Mouse (Mus musculus): ENCODE data around the gene Hist1h2bh. TPM values are rescaled to one million over a fixed set of nuclear protein-coding genes. Genes with fewer than 3 reads are reported as not detected.

The Hist1h2bh gene
- polyA plus RNA-seq, 1 experiment from 2014 or later: not detected

- H3K9me3 ChIP-seq (ENCODE audit: control insufficient read depth, low read length): no peaks in the 10 kb centered on the region
- H3K4me3 ChIP-seq (replicated peaks; ENCODE audit: low read length): no peak overlapping the region
- H3K4me2 ChIP-seq (replicated peaks): peak overlapping the region; percentile 24
- ATAC-seq (ENCODE audit: low FRiP score) (no peak), DNase-seq (ENCODE audit: low spot score) (peak; percentile 85)
- H3K9ac ChIP-seq: no peak overlapping the region
- H3K4me1 ChIP-seq (replicated peaks; ENCODE audit: control insufficient read depth, insufficient read depth, low read length): peaks cover 6% of the 10 kb centered on the region
- H3K27ac ChIP-seq: no peak overlapping the region
- H3K27me3 ChIP-seq (ENCODE audit: control insufficient read depth, insufficient read depth, low read length): no peaks in the 10 kb centered on the region
- H3K36me3 ChIP-seq (replicated peaks; ENCODE audit: control insufficient read depth, insufficient read depth): no peaks in the 10 kb centered on the region
- WGBS: 9% methylated on average over 5 of the region's 5 CpGs
Observed at GRCm38 (mm10) chr13:23524654-23525053, 18.5 kb downstream of the Hist1h2bh start.

GRCm38 (mm10) chr13:23523976-23524375 lies 19.2 kb downstream of the Hist1h2bh start:
- H3K4me2 ChIP-seq (replicated peaks): no peak overlapping the region
- WGBS: 38% methylated on average over 5 of the region's 5 CpGs
- H3K4me1 ChIP-seq (replicated peaks; ENCODE audit: control insufficient read depth, insufficient read depth, low read length): peaks cover 3% of the 10 kb centered on the region; the same call in 1 of the 2 replicates
- no peak overlapping the region for H3K9ac ChIP-seq
- no peak for ATAC-seq (ENCODE audit: low FRiP score)
- no peaks in the 10 kb centered on the region for H3K9me3 ChIP-seq (ENCODE audit: control insufficient read depth, low read length)
- H3K4me3 ChIP-seq (replicated peaks; ENCODE audit: low read length): no peak overlapping the region
- DNase-seq (ENCODE audit: low spot score): no peak
- H3K36me3 ChIP-seq (replicated peaks; ENCODE audit: control insufficient read depth, insufficient read depth): no peaks in the 10 kb centered on the region
- no peak overlapping the region for H3K27ac ChIP-seq
- no peaks in the 10 kb centered on the region for H3K27me3 ChIP-seq (ENCODE audit: control insufficient read depth, insufficient read depth, low read length)

GRCm38 (mm10) chr13:23521703-23522102 lies 21.5 kb downstream of the Hist1h2bh start:
- peak overlapping the region; percentile 0; the same call in 1 of the 2 replicates for H3K4me3 ChIP-seq (replicated peaks; ENCODE audit: low read length)
- H3K9me3 ChIP-seq (ENCODE audit: control insufficient read depth, low read length): no peaks in the 10 kb centered on the region
- whole genome bisulfite sequencing: 2% methylated on average over 14 of the region's 14 CpGs
- H3K36me3 ChIP-seq (replicated peaks; ENCODE audit: control insufficient read depth, insufficient read depth): no peaks in the 10 kb centered on the region
- no peak overlapping the region for H3K27ac ChIP-seq
- H3K4me2 ChIP-seq (replicated peaks): peak overlapping the region; percentile 38
- H3K9ac ChIP-seq: no peak overlapping the region
- peak; percentile 79 for DNase-seq (ENCODE audit: low spot score)
- ATAC-seq (ENCODE audit: low FRiP score): no peak
- peaks cover 3% of the 10 kb centered on the region; the same call in 1 of the 2 replicates for H3K4me1 ChIP-seq (replicated peaks; ENCODE audit: control insufficient read depth, insufficient read depth, low read length)
- no peaks in the 10 kb centered on the region for H3K27me3 ChIP-seq (ENCODE audit: control insufficient read depth, insufficient read depth, low read length)

GRCm38 (mm10) chr13:23519416-23519815 lies 23.8 kb downstream of the Hist1h2bh start:
- no peaks in the 10 kb centered on the region for H3K9me3 ChIP-seq (ENCODE audit: control insufficient read depth, low read length)
- H3K27me3 ChIP-seq (ENCODE audit: control insufficient read depth, insufficient read depth, low read length): no peaks in the 10 kb centered on the region
- WGBS: 2% methylated on average over 10 of the region's 10 CpGs
- H3K4me1 ChIP-seq (replicated peaks; ENCODE audit: control insufficient read depth, insufficient read depth, low read length): peaks cover 10% of the 10 kb centered on the region; the same call in 1 of the 2 replicates
- H3K4me2 ChIP-seq (replicated peaks): peak overlapping the region; percentile 89
- peak overlapping the region; percentile 46 for H3K4me3 ChIP-seq (replicated peaks; ENCODE audit: low read length)
- H3K9ac ChIP-seq: no peak overlapping the region
- ATAC-seq (ENCODE audit: low FRiP score) (no peak; the same call in 1 of the 2 replicates), DNase-seq (ENCODE audit: low spot score) (peak; percentile 92)
- H3K27ac ChIP-seq: no peak overlapping the region
- no peaks in the 10 kb centered on the region for H3K36me3 ChIP-seq (replicated peaks; ENCODE audit: control insufficient read depth, insufficient read depth)

GRCm38 (mm10) chr13:23518885-23519284 lies 24.3 kb downstream of the Hist1h2bh start:
- Histone ChIP-seq H3K4me2 (replicated peaks) (peak overlapping the region; percentile 89), H3K9me3 (ENCODE audit: control insufficient read depth, low read length) (no peaks in the 10 kb centered on the region), H3K36me3 (replicated peaks; ENCODE audit: control insufficient read depth, insufficient read depth) (no peaks in the 10 kb centered on the region), H3K4me1 (replicated peaks; ENCODE audit: control insufficient read depth, insufficient read depth, low read length) (peaks cover 10% of the 10 kb centered on the region; the same call in 1 of the 2 replicates), H3K27me3 (ENCODE audit: control insufficient read depth, insufficient read depth, low read length) (no peaks in the 10 kb centered on the region), H3K27ac (no peak overlapping the region), H3K9ac (no peak overlapping the region), H3K4me3 (replicated peaks; ENCODE audit: low read length) (peak overlapping the region; percentile 46)
- peak; percentile 49; the same call in 1 of the 2 replicates for ATAC-seq (ENCODE audit: low FRiP score)
- WGBS: under 1% methylated on average over 6 of the region's 6 CpGs
- DNase-seq (ENCODE audit: low spot score): peak; percentile 92

- no peaks in the 10 kb centered on the region for H3K9me3 ChIP-seq (ENCODE audit: control insufficient read depth, low read length)
- ATAC-seq (ENCODE audit: low FRiP score) (no peak), DNase-seq (ENCODE audit: low spot score) (no peak)
- H3K4me1 ChIP-seq (replicated peaks; ENCODE audit: control insufficient read depth, insufficient read depth, low read length): peaks cover 10% of the 10 kb centered on the region; the same call in 1 of the 2 replicates
- whole genome bisulfite sequencing: 1% methylated on average over 6 of the region's 6 CpGs
- no peak overlapping the region for H3K9ac ChIP-seq
- H3K27ac ChIP-seq: no peak overlapping the region
- H3K27me3 ChIP-seq (ENCODE audit: control insufficient read depth, insufficient read depth, low read length): no peaks in the 10 kb centered on the region
- peak overlapping the region; percentile 89 for H3K4me2 ChIP-seq (replicated peaks)
- H3K36me3 ChIP-seq (replicated peaks; ENCODE audit: control insufficient read depth, insufficient read depth): no peaks in the 10 kb centered on the region
- peak overlapping the region; percentile 46 for H3K4me3 ChIP-seq (replicated peaks; ENCODE audit: low read length)
Observed at GRCm38 (mm10) chr13:23518295-23518603, 24.9 kb downstream of the Hist1h2bh start.

- Histone ChIP-seq H3K9ac (peak overlapping the region; percentile 41; the same call in 1 of the 2 replicates), H3K4me1 (replicated peaks; ENCODE audit: control insufficient read depth, insufficient read depth, low read length) (peaks cover 10% of the 10 kb centered on the region; the same call in 1 of the 2 replicates), H3K4me3 (replicated peaks; ENCODE audit: low read length) (peak overlapping the region; percentile 46), H3K4me2 (replicated peaks) (peak overlapping the region; percentile 89), H3K36me3 (replicated peaks; ENCODE audit: control insufficient read depth, insufficient read depth) (no peaks in the 10 kb centered on the region), H3K27ac (no peak overlapping the region), H3K27me3 (ENCODE audit: control insufficient read depth, insufficient read depth, low read length) (no peaks in the 10 kb centered on the region), H3K9me3 (ENCODE audit: control insufficient read depth, low read length) (no peaks in the 10 kb centered on the region)
- ATAC-seq (ENCODE audit: low FRiP score) (peak; percentile 89), DNase-seq (ENCODE audit: low spot score) (peak; percentile 96)
- under 1% methylated on average over 27 of the region's 27 CpGs for WGBS
Observed at GRCm38 (mm10) chr13:23517603-23518294, 25.4 kb downstream of the Hist1h2bh start.

- Histone ChIP-seq H3K27ac (no peak overlapping the region), H3K27me3 (ENCODE audit: control insufficient read depth, insufficient read depth, low read length) (no peaks in the 10 kb centered on the region), H3K9me3 (ENCODE audit: control insufficient read depth, low read length) (no peaks in the 10 kb centered on the region), H3K4me3 (replicated peaks; ENCODE audit: low read length) (peak overlapping the region; percentile 46), H3K4me1 (replicated peaks; ENCODE audit: control insufficient read depth, insufficient read depth, low read length) (peaks cover 10% of the 10 kb centered on the region; the same call in 1 of the 2 replicates), H3K4me2 (replicated peaks) (peak overlapping the region; percentile 89), H3K9ac (peak overlapping the region; percentile 50; the same call in 1 of the 2 replicates), H3K36me3 (replicated peaks; ENCODE audit: control insufficient read depth, insufficient read depth) (no peaks in the 10 kb centered on the region)
- ATAC-seq (ENCODE audit: low FRiP score) (peak; percentile 74), DNase-seq (ENCODE audit: low spot score) (peak; percentile 97)
- under 1% methylated on average over 19 of the region's 19 CpGs for WGBS
Observed at GRCm38 (mm10) chr13:23516822-23517602, 26.2 kb downstream of the Hist1h2bh start.
